Mouse (Mus musculus): Measurements from ENCODE around the gene Tgfbrap1. TPM values are rescaled to one million over a fixed set of nuclear protein-coding genes. Genes with fewer than 3 reads are reported as not detected.

Tgfbrap1 gene
- polyA plus RNA-seq, 1 experiment from 2014 or later, result 16.4 TPM

Small RNAs within 50 kb of the gene (microRNA-seq; reads per million reads assigned to microRNA genes)
- gene Gm24001, result not detected

Other genes with a start within 250 kb of the Tgfbrap1 start
- 34.3 and 35.7 TPM in 2 replicates for gene Mrps9, start 247.4 kb downstream of the Tgfbrap1 start, polyA plus RNA-seq (2015; fragmentation: Nextera tagmentation; extraction: Ambion mirVana)
- 16.6 and 16.8 TPM in 2 replicates for gene Gpr45, start 145.8 kb downstream of the Tgfbrap1 start, polyA plus RNA-seq (2015; fragmentation: Nextera tagmentation; extraction: Ambion mirVana)
- gene AI597479, start 73 bp upstream of the Tgfbrap1 start, polyA plus RNA-seq (2015; fragmentation: Nextera tagmentation; extraction: Ambion mirVana), result 48.0 and 48.3 TPM in 2 replicates
- 19.8 and 21.2 TPM in 2 replicates for gene Fhl2, start 98.3 kb upstream of the Tgfbrap1 start, polyA plus RNA-seq (2015; fragmentation: Nextera tagmentation; extraction: Ambion mirVana)